8 mouse cellular contexts compared by ENCODE assay signal in genomic region chr11:79919685-79920504, GRCm38 (mm10). TPM values are rescaled to one million over a fixed set of nuclear protein-coding genes. Genes with fewer than 3 reads are reported as not detected.
DNase-seq lines count a peak whose midpoint lies in the region; ATAC-seq and TF ChIP-seq lines count a peak whose summit lies in the region.

No protein-coding gene starts in this region.

- H3K27me3 ChIP-seq in hindbrain, embryonic 10.5 days (ENCODE audit: insufficient read depth, poor library complexity, severe bottlenecking) = 0 out of 2 replicates have a peak, but pooled peaks cover 3% of the 10 kb centered on the region
- no peaks in the 10 kb centered on the region for H3K27me3 ChIP-seq in hindbrain, embryonic 12.5 days

- no peaks in the 10 kb centered on the region for H3K36me3 ChIP-seq in hindbrain, embryonic 10.5 days
- H3K36me3 ChIP-seq in hindbrain, embryonic 12.5 days = no peaks in the 10 kb centered on the region

- no peak overlapping the region for H3K4me3 ChIP-seq in hindbrain, embryonic 10.5 days
- no peak overlapping the region for H3K4me3 ChIP-seq in hindbrain, embryonic 12.5 days
- no peak overlapping the region for H3K4me3 ChIP-seq in cortical plate, adult 2 months (ENCODE audit: insufficient read depth, low read length)

- peak; percentile 84 for DNase-seq in hindbrain, embryonic 10.5 days (ENCODE audit: low spot score)
- peak; percentile 74 for DNase-seq in gastrocnemius, postnatal 25 days
- DNase-seq in kidney, adult 11 months = peak; percentile 66
- DNase-seq in left cerebral cortex, postnatal 4 days = peak; percentile 87
- DNase-seq in monocyte, adult 2 months (ENCODE audit: low read depth in 1 of 2, low spot score in 2 of 2) = peak; percentile 24 to 42
- DNase-seq in spleen, postnatal 36 days (ENCODE audit: low spot score in 2 of 2) = peak; percentile 49 to 61

- peaks cover 11% of the 10 kb centered on the region for H3K4me1 ChIP-seq in hindbrain, embryonic 10.5 days (replicated peaks)
- peaks cover 6% of the 10 kb centered on the region for H3K4me1 ChIP-seq in hindbrain, embryonic 12.5 days
- H3K4me1 ChIP-seq in cortical plate, adult 2 months (ENCODE audit: control insufficient read depth, insufficient read depth, low read length) = no peaks in the 10 kb centered on the region

- no peaks in the 10 kb centered on the region for H3K9me3 ChIP-seq in hindbrain, embryonic 10.5 days
- no peaks in the 10 kb centered on the region for H3K9me3 ChIP-seq in hindbrain, embryonic 12.5 days (replicated peaks)

- H3K27ac ChIP-seq in hindbrain, embryonic 10.5 days = no peak overlapping the region
- no peak overlapping the region for H3K27ac ChIP-seq in hindbrain, embryonic 12.5 days
- no peak overlapping the region for H3K27ac ChIP-seq in cortical plate, adult 2 months (ENCODE audit: insufficient read depth, low read length)

- TF ChIP-seq CTCF in cortical plate, adult 2 months (IDR thresholded peaks at IDR 0.05; ENCODE audit: extremely low read depth, insufficient read depth, low read length) = peak; percentile 99

- H3K9ac ChIP-seq in hindbrain, embryonic 12.5 days = no peak overlapping the region

- intact Hi-C loops in left cerebral cortex, postnatal 4 days (cut with DNase I) = loop anchor here (2.0 to 5.0 kb wide), 2 partner anchors 209 to 333 kb away; no protein-coding TSS in a partner anchor

- H3K4me2 ChIP-seq in hindbrain, embryonic 12.5 days (replicated peaks) = no peak overlapping the region

- 21% methylated on average over 13 of the region's 13 CpGs for WGBS in hindbrain, embryonic 10.5 days
- WGBS in hindbrain, embryonic 12.5 days = 24% methylated on average over 13 of the region's 13 CpGs

- ATAC-seq in hindbrain, embryonic 12.5 days (ENCODE audit: low FRiP score) = no peak

- TF ChIP-seq POLR2A in cortical plate, adult 2 months (IDR thresholded peaks at IDR 0.05; ENCODE audit: extremely low read depth, insufficient read depth, low read length) = no peak

RNA-seq across cellular contexts. Expression of gene Utp6, which starts 42.3 kb away (rescaled TPM):
- polyA plus RNA-seq in hindbrain, embryonic 10.5 days (2016; fragmentation: Nextera tagmentation; extraction: Ambion mirVana) = 44.9 and 62.4 TPM in 2 replicates
- polyA plus RNA-seq in hindbrain, embryonic 12.5 days (2016; fragmentation: Nextera tagmentation; extraction: Ambion mirVana) = 50.6 and 66.1 TPM in 2 replicates
- 19.4 and 24.3 TPM in 2 replicates for polyA plus RNA-seq in cortical plate, adult 2 months (2012; rRNA removed)
- 10 to 100 TPM; 24.6 to 26.0 TPM for total RNA-seq in gastrocnemius, postnatal 25 days (2021)
- 10 to 100 TPM; 35.0 to 47.8 TPM for total RNA-seq in left cerebral cortex, postnatal 4 days (2021)

Comparison
In these comparisons a context has a peak if more than half of its experiments do, and no peak if none do; other contexts are left out.
1. DNase-seq: peak in every context shown above with its lines; median percentile 87 in left cerebral cortex, postnatal 4 days; 84 in hindbrain, embryonic 10.5 days; 74 in gastrocnemius, postnatal 25 days; 66 in kidney, adult 11 months; 55 in spleen, postnatal 36 days; 33 in monocyte, adult 2 months.